Mouse (Mus musculus): ENCODE results near the gene Sgcd. TPM values are rescaled to one million over a fixed set of nuclear protein-coding genes. Genes with fewer than 3 reads are reported as not detected.

Sgcd gene
- polyA plus RNA-seq, 1 experiment from 2014 or later, result 0.24 TPM

DNA sequence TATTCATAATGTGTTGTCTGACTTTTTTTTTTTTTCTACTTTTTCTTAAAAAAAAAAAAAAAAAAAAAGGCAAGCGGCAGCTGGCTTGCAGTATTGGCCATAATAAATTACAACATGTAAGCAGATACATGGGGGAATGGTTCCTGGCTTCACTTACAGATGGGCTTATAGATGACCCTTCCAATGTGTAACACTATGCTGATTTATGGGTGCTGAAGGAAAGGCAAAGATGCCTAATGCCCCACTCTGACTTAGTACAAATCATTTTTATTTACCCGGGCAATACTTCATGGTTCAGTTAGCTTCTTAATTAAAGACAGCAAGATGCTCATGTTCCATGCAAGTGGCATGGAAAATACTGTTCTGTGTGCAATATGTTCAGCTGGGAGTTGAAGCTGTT is 800.2 kb downstream of the Sgcd start:
- no peak for ATAC-seq (ENCODE audit: insufficient read depth)
- Histone ChIP-seq H3K27ac (replicated peaks) (no peak overlapping the region), H3K4me3 (replicated peaks) (no peak overlapping the region), H3K4me1 (replicated peaks) (no peaks in the 10 kb centered on the region), H3K27me3 (no peaks in the 10 kb centered on the region), H3K9me3 (replicated peaks) (no peaks in the 10 kb centered on the region), H3K4me2 (no peak overlapping the region), H3K9ac (no peak overlapping the region), H3K36me3 (replicated peaks) (no peaks in the 10 kb centered on the region)
- WGBS (ENCODE audit: insufficient replicate concordance), result 57% methylated on average over 2 of the region's 2 CpGs

DNA sequence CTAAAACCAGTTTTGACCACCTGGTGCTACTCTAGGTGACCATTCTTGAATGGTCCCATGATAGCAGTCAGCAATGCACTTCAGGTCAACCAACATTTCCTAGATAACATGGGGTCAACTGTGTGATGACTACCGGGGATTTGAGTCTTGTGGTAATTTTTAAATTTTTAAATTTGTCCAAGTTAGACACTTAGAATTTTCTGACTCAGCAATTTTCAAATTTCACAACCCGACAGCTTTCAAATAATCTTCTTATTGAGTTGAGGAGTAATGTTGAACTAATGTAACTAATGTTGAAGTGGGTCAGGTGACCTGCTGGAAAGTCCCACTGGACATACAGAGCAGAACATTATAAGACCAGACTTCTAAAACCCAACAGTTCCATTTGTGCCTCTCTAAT is 813.8 kb downstream of the Sgcd start:
- no peaks in the 10 kb centered on the region for H3K27me3 ChIP-seq
- no peaks in the 10 kb centered on the region for H3K36me3 ChIP-seq (replicated peaks)
- no peak overlapping the region for H3K4me2 ChIP-seq
- no peaks in the 10 kb centered on the region for H3K9me3 ChIP-seq (replicated peaks)
- no peaks in the 10 kb centered on the region for H3K4me1 ChIP-seq (replicated peaks)
- no peak for ATAC-seq (ENCODE audit: insufficient read depth)
- no peak overlapping the region for H3K4me3 ChIP-seq (replicated peaks)
- 53% methylated on average over 2 of the region's 2 CpGs for WGBS (ENCODE audit: insufficient replicate concordance)
- H3K27ac ChIP-seq (replicated peaks), result no peak overlapping the region
- H3K9ac ChIP-seq, result no peak overlapping the region

DNA sequence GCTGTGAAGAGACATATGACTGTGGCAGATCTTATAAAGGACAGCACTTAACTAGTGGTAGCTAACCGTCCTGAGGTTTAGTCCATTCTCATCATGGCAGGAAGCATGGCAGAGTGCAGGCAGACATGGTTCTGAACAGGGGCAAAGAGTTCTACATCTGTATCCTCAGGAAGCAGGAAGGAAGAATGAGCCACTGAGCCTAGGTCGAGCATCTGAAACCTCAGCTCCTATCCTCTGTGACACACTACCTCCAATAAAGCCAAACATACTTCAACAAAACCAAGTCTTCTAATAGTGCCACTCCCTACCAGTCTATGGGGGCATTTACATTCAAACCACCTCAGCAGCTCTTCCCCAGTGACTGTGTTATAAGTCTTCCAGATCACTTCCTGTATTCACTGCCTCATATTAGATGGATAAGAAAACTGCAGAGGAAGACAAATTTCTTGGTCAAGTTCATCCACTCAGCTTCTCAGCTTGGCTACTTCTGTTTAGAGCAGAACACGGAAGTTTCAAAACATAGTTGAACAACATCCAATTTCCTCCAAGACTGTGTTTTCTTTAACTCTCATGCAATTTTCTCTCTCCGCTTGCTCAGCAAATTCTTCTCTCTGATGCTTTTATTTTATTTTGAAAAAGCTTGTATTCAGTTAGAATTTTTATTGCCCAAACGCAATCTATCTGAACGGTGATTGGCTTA is 817.7 kb downstream of the Sgcd start:
- ATAC-seq (ENCODE audit: insufficient read depth), result no peak
- Histone ChIP-seq H3K9me3 (replicated peaks) (no peaks in the 10 kb centered on the region), H3K4me2 (no peak overlapping the region), H3K27ac (replicated peaks) (no peak overlapping the region), H3K4me1 (replicated peaks) (no peaks in the 10 kb centered on the region), H3K36me3 (replicated peaks) (no peaks in the 10 kb centered on the region), H3K9ac (no peak overlapping the region), H3K27me3 (no peaks in the 10 kb centered on the region), H3K4me3 (replicated peaks) (no peak overlapping the region)
- 48% methylated on average over 6 of the region's 6 CpGs for whole genome bisulfite sequencing (ENCODE audit: insufficient replicate concordance)

DNA sequence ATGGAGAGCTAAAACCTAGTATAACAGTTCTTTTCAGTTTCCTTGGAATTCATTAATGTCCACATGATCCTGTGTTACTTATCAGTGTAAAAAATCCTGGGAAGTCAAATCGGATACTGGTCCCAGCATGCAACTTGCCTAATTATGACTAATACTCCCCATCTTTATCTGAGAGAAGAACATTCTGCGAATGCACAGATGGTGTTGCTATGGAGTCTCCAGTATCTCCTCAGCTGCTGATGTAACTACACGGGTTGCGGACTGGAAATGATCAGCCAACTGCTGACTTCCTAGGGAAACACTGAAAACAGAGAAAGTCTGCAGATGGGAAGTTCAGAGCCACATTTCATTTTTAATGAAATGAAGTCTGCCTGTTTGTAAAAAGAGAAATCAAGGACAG is 821.4 kb downstream of the Sgcd start:
- Histone ChIP-seq H3K36me3 (replicated peaks) (no peaks in the 10 kb centered on the region), H3K27me3 (no peaks in the 10 kb centered on the region), H3K4me2 (no peak overlapping the region), H3K9ac (no peak overlapping the region), H3K4me3 (replicated peaks) (no peak overlapping the region), H3K4me1 (replicated peaks) (no peaks in the 10 kb centered on the region), H3K9me3 (replicated peaks) (no peaks in the 10 kb centered on the region), H3K27ac (replicated peaks) (no peak overlapping the region)
- no peak for ATAC-seq (ENCODE audit: insufficient read depth)
- whole genome bisulfite sequencing (ENCODE audit: insufficient replicate concordance), result 51% methylated on average over 4 of the region's 4 CpGs

DNA sequence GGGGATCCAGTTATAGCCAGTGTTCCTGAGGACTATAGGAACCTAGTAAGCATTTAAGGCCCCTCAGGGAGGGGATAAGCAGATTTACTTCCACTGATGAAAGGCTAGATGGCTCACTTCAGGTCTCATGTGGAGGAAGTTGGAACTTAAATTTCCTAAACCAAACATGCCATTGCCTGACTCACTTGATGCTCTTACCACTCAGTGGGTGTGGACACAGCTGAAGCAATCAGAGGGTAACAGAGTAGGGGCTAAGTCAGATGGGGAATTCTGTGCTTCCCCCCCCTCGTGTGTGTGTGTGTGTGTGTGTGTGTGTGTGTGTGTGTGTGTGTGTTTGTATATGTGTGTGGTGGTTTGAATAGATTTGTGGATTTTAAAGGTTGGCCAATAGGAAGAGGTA is 830.7 kb downstream of the Sgcd start:
- Histone ChIP-seq H3K36me3 (replicated peaks) (no peaks in the 10 kb centered on the region), H3K27me3 (no peaks in the 10 kb centered on the region), H3K9ac (no peak overlapping the region), H3K4me1 (replicated peaks) (no peaks in the 10 kb centered on the region), H3K4me2 (no peak overlapping the region), H3K4me3 (replicated peaks) (no peak overlapping the region), H3K27ac (replicated peaks) (no peak overlapping the region), H3K9me3 (replicated peaks) (no peaks in the 10 kb centered on the region)
- ATAC-seq (ENCODE audit: insufficient read depth), result no peak
- 25% methylated on average over 1 of the region's 1 CpGs for WGBS (ENCODE audit: insufficient replicate concordance)

DNA sequence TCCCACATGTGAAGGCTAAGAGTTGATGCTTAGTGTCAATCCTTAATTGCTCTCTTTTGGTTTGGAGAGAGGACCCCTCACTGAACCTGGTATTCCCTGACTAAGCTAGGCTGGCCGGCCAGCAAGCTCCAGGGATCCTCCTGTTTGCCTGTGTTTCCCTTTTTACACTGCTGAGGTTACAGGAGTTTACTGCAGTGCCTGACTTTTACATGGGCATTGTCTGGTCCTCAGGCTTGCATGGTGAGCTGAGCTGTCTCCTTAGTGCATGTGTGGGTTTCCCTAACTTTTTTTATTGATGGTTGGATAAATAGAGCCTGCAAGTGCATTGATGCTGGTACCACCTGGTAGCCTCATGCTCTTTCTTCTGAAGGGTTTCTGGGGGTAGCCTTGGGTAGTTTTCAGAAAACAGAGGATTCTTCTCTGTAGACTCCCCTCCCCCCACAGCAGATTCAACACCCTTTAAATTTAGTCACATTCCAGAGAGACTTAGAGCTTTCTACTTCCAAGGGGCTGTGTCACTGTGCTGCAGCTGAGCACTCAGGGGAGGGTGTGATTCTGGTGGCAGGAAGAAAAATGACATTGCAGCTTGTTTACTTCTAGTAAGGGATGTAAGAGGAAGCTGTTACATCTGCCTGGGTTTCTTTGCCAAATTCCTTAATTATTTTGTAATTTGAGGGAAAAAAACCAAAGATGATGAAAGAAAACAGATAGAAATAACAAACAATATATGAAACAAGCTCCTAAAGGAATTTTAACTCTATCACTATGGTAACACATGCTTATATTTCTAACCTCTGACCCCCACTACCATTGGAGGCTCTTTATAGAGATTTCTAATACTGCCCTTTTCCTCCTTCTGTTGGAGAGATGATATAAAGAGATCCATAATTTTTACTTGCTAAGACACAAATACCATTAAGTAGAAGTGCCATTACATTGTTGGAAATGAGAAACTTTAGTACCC is 831.8 kb downstream of the Sgcd start:
- no peak for ATAC-seq (ENCODE audit: insufficient read depth)
- Histone ChIP-seq H3K9ac (no peak overlapping the region), H3K36me3 (replicated peaks) (no peaks in the 10 kb centered on the region), H3K4me2 (no peak overlapping the region), H3K9me3 (replicated peaks) (no peaks in the 10 kb centered on the region), H3K4me3 (replicated peaks) (no peak overlapping the region), H3K27me3 (no peaks in the 10 kb centered on the region), H3K4me1 (replicated peaks) (no peaks in the 10 kb centered on the region), H3K27ac (replicated peaks) (no peak overlapping the region)
- 37% methylated on average over 1 of the region's 1 CpGs for WGBS (ENCODE audit: insufficient replicate concordance)

DNA sequence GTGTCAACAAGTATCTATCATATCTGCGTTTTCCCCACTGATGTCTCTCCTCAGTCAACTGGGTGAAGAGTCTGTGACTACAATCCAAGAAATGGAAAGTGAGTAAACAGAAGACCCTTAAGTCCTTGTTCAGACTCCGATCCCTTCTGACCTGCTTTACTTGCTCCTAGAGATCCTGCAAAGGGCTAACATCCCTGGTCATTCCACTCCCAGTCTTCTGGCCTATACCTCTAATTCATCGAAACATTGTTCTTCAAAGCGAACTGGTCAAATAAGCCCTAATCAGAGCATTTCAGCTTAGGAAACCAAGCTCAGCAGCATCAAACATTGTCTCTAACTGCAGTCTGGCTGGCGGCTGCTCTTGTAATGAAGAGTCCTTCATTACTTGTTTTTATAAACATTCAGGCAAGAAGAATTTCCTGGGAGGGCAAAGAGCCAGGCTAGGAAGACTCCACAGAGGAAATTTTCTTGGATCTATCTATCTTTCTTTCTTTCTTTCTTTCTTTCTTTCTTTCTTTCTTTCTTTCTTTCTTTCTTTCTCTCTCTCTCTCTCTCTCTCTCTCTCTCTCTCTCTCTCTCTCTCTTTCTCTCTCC is 833.8 kb downstream of the Sgcd start:
- no peak overlapping the region for H3K9ac ChIP-seq
- no peak overlapping the region for H3K4me3 ChIP-seq (replicated peaks)
- 54% methylated on average over 5 of the region's 5 CpGs for WGBS (ENCODE audit: insufficient replicate concordance)
- no peaks in the 10 kb centered on the region for H3K27me3 ChIP-seq
- H3K4me1 ChIP-seq (replicated peaks), result no peaks in the 10 kb centered on the region
- no peak overlapping the region for H3K4me2 ChIP-seq
- H3K36me3 ChIP-seq (replicated peaks), result no peaks in the 10 kb centered on the region
- ATAC-seq (ENCODE audit: insufficient read depth), result no peak
- no peak overlapping the region for H3K27ac ChIP-seq (replicated peaks)
- H3K9me3 ChIP-seq (replicated peaks), result no peaks in the 10 kb centered on the region

DNA sequence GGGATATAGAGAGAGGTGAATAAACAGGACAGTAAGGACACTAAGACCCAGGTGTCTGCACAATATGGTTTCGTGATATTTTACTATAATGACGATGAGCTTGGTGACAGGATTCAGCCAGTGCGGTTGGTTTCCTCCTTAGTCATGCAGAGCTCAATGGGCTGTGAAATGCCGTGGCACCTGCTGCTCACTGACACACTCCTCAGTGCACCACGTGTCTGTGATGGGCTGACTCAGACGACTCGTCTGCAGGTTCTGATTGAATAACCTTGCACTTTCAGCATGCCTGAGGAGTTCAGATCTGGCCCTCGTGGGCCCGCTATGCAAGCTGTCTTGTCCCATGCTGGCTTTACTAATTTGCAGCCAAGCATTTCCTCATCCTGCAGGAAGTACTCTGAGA is 839.2 kb downstream of the Sgcd start:
- no peaks in the 10 kb centered on the region for H3K27me3 ChIP-seq
- 57% methylated on average over 9 of the region's 9 CpGs for WGBS (ENCODE audit: insufficient replicate concordance)
- ATAC-seq (ENCODE audit: insufficient read depth), result no peak
- H3K4me1 ChIP-seq (replicated peaks), result no peaks in the 10 kb centered on the region
- no peak overlapping the region for H3K9ac ChIP-seq
- H3K9me3 ChIP-seq (replicated peaks), result no peaks in the 10 kb centered on the region
- no peak overlapping the region for H3K4me2 ChIP-seq
- no peaks in the 10 kb centered on the region for H3K36me3 ChIP-seq (replicated peaks)
- no peak overlapping the region for H3K27ac ChIP-seq (replicated peaks)
- no peak overlapping the region for H3K4me3 ChIP-seq (replicated peaks)

DNA sequence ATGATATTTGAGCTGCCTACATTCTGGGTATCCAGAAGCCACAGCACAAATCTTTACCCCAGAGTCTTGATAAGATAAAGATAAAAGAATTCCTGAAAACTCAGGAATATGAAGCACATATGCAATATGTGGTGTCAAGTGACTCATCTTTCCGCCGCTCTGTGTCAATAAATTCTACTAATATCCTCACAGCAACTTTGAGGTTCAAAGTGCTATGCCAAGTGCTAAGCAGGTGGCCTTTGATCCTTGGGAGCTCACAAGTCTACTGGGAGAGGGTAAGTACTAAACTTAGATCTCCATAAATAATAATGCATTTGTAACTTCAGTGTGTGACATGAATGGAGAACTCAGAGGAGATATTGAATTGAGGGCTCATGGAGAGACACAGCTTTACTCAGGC is 848.9 kb downstream of the Sgcd start:
- Histone ChIP-seq H3K9me3 (replicated peaks) (no peaks in the 10 kb centered on the region), H3K9ac (no peak overlapping the region), H3K4me2 (no peak overlapping the region), H3K27me3 (no peaks in the 10 kb centered on the region), H3K4me3 (replicated peaks) (no peak overlapping the region), H3K4me1 (replicated peaks) (no peaks in the 10 kb centered on the region), H3K36me3 (replicated peaks) (no peaks in the 10 kb centered on the region), H3K27ac (replicated peaks) (no peak overlapping the region)
- 76% methylated on average over 2 of the region's 2 CpGs for WGBS (ENCODE audit: insufficient replicate concordance)
- no peak for ATAC-seq (ENCODE audit: insufficient read depth)

DNA sequence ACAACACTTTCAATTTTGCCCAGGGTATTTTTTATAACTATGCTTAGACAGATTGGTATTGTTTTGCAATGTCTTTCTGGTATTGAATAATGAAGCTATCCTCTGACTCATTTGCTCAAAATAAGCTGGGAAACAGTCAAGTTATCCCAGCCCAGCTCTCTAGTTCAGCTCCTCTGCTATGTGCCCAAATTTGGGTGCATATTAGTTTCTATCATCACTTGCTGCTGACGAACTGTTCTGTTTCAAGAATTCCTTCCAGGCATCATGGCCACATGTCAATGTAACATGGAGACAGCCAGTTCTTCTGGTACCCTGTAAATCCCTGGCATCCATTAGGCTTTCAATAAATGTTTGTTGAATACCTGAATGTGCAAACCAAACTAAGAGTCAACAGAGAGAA is 849.5 kb downstream of the Sgcd start:
- WGBS (ENCODE audit: insufficient replicate concordance), result 45% methylated on average over 1 of the region's 1 CpGs
- no peaks in the 10 kb centered on the region for H3K36me3 ChIP-seq (replicated peaks)

DNA sequence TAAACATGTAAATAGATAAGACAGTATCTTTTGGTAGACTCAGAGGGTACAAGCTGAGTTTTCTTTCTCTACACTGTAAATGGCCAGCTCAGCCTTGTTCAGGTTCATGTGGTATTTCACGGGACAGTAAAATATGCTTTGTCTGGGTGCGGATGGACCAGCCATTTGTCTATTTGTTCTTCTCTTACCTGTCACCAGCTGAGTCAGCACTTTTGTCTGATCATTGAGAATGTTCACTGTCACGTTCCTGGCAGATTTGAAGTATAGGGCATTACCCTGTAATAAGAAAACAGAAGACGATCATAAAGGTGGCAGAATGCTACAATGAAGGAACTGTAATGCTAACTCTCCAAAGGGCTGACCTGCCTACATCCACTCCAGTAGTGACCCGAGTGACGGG is 856.4 kb downstream of the Sgcd start:
- Histone ChIP-seq H3K4me2 (no peak overlapping the region), H3K4me3 (replicated peaks) (no peak overlapping the region), H3K36me3 (replicated peaks) (no peaks in the 10 kb centered on the region), H3K9me3 (replicated peaks) (no peaks in the 10 kb centered on the region), H3K4me1 (replicated peaks) (no peaks in the 10 kb centered on the region), H3K27me3 (no peaks in the 10 kb centered on the region), H3K27ac (replicated peaks) (no peak overlapping the region), H3K9ac (no peak overlapping the region)
- WGBS (ENCODE audit: insufficient replicate concordance), result 69% methylated on average over 6 of the region's 6 CpGs
- no peak for ATAC-seq (ENCODE audit: insufficient read depth)

More for the DNA sequence above, 849.5 kb downstream of the Sgcd start:
- H3K9ac ChIP-seq, result no peak overlapping the region
- ATAC-seq (ENCODE audit: insufficient read depth), result no peak
- H3K4me2 ChIP-seq, result no peak overlapping the region
- H3K9me3 ChIP-seq (replicated peaks), result no peaks in the 10 kb centered on the region
- no peaks in the 10 kb centered on the region for H3K4me1 ChIP-seq (replicated peaks)
- H3K27ac ChIP-seq (replicated peaks), result no peak overlapping the region
- no peaks in the 10 kb centered on the region for H3K27me3 ChIP-seq
- H3K4me3 ChIP-seq (replicated peaks), result no peak overlapping the region
